Mouse (Mus musculus) spleen, postnatal 36 days (tissue): Measurements from ENCODE around the gene Med29.
A peak's percentile ranks its signal among the peaks of the same experiment; 100 is the strongest.

ENCODE experiments used
- DNase-seq, 2 experiments: peaks; one replicate each; pipeline ENCODE4 v3.0.0; 2022; ENCODE audit warnings: low spot score in 2 of 2, mixed read lengths in 1 of 2

Gene Med29

GRCm38 (mm10) chr7:28392429-28393271 lies at the start of gene Med29, which contains the start of gene Paf1:
Gene Med29, minus strand, starts transcription at chr7:28392708.
Gene Paf1, plus strand, starts transcription at chr7:28392951.
- DNase-seq: peak; percentile 97 to 99

GRCm38 (mm10) chr7:28441776-28442485 lies 49.4 kb upstream of the Med29 start:
- no peak for DNase-seq

GRCm38 (mm10) chr7:28440739-28441138 lies 48.2 kb upstream of the Med29 start:
- peak; percentile 90 to 92 for DNase-seq

GRCm38 (mm10) chr7:28438771-28439170 lies 46.3 kb upstream of the Med29 start:
- no peak for DNase-seq

- no peak for DNase-seq
Measured at GRCm38 (mm10) chr7:28437964-28438363, 45.5 kb upstream of the Med29 start.

- peak; percentile 81 to 90 for DNase-seq
Measured at GRCm38 (mm10) chr7:28436932-28437570, 44.5 kb upstream of the Med29 start, which contains the start of gene Gmfg. Gene Gmfg, plus strand, starts transcription at chr7:28437447.

GRCm38 (mm10) chr7:28436271-28436904 lies 43.9 kb upstream of the Med29 start:
- DNase-seq: peak; percentile 100

- peak; percentile 28 to 39 for DNase-seq
Measured at GRCm38 (mm10) chr7:28435660-28436259, 43.3 kb upstream of the Med29 start.

GRCm38 (mm10) chr7:28432252-28432651 lies 39.7 kb upstream of the Med29 start:
- DNase-seq: no peak

- DNase-seq: no peak
Measured at GRCm38 (mm10) chr7:28430512-28430911, 38.0 kb upstream of the Med29 start.

GRCm38 (mm10) chr7:28427738-28428137 lies 35.2 kb upstream of the Med29 start:
- no peak for DNase-seq

GRCm38 (mm10) chr7:28423018-28423417 lies 30.5 kb upstream of the Med29 start:
- no peak for DNase-seq

- DNase-seq: no peak
Measured at GRCm38 (mm10) chr7:28419416-28419815, 26.9 kb upstream of the Med29 start.

- peak in 1 of 2 experiments; percentile 26 for DNase-seq
Measured at GRCm38 (mm10) chr7:28418096-28418670, 25.7 kb upstream of the Med29 start.

GRCm38 (mm10) chr7:28417368-28417767 lies 24.9 kb upstream of the Med29 start:
- no peak for DNase-seq

- DNase-seq: no peak
Measured at GRCm38 (mm10) chr7:28412826-28413225, 20.3 kb upstream of the Med29 start.

- no peak for DNase-seq
Measured at GRCm38 (mm10) chr7:28410841-28411475, 18.4 kb upstream of the Med29 start.

GRCm38 (mm10) chr7:28401942-28402341 lies 9.4 kb upstream of the Med29 start:
- no peak for DNase-seq

GRCm38 (mm10) chr7:28401030-28401429 lies 8.5 kb upstream of the Med29 start:
- DNase-seq: no peak

GRCm38 (mm10) chr7:28398696-28399340 lies 6.3 kb upstream of the Med29 start:
- DNase-seq: no peak
